Mouse (Mus musculus) thymus, adult 2 months (tissue): ENCODE data around the gene Celsr2.

Experiments
- CTCF ChIP-seq: fragments of 200-500 bp; IDR thresholded peaks from 2 replicates; pipeline ENCODE4 v1.5.1; 2012; ENCODE audit warnings: mild to moderate bottlenecking, control low read depth, low read length, moderate library complexity, borderline replicate concordance; ENCODE audit not compliant: control insufficient read depth, poor library complexity, insufficient read depth; ENCODE audit errors: extremely low read depth
- POLR2A ChIP-seq: fragments of 200-500 bp; IDR thresholded peaks from 2 replicates; pipeline ENCODE4 v1.6.1; 2012; ENCODE audit warnings: mild to moderate bottlenecking, low read length, control low read depth, moderate library complexity; ENCODE audit not compliant: control insufficient read depth, poor library complexity, insufficient read depth; ENCODE audit errors: extremely low read depth

- TF ChIP-seq CTCF (no peak), POLR2A (no peak)
Observed at GRCm38 (mm10) chr3:108368721-108369120, 46.6 kb downstream of the Celsr2 start.
